Mouse (Mus musculus) bone marrow, adult 2 months (tissue): Measurements from ENCODE around the gene Spopl.

ENCODE experiments used
- CTCF ChIP-seq: fragments of 200-500 bp; IDR thresholded peaks from 2 replicates; pipeline ENCODE4 v1.5.1; 2011; ENCODE audit warnings: low read length, control low read depth; ENCODE audit not compliant: control insufficient read depth, insufficient read depth
- POLR2A ChIP-seq: fragments of 200-500 bp; IDR thresholded peaks from 2 replicates; pipeline ENCODE4 v1.6.1; 2011; ENCODE audit warnings: low read depth, mild to moderate bottlenecking, control low read depth, low read length, borderline replicate concordance; ENCODE audit not compliant: control insufficient read depth

DNA sequence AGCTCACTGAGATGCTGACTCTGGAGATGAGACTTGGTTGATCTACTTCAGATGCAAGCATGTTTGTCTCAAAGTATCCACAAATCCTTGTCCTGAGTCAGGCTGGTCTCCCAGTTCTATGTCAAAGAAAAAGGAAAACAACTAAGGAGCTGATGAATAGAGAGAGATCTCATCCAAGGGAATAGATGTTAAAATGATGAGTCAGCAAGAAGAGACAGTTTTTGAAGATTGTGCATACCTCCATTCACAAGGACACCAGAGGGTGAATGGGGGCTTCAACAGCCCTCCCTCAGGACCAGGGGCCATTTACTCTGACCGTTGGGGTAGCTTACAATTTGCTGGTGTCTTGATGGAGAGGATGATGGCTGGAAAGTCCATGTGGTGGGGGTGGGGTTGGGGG, 104.4 kb downstream of the Spopl start:
- TF ChIP-seq CTCF (no peak), POLR2A (no peak)
